Mouse (Mus musculus): Measurements from ENCODE around the gene Synj1.

Synj1 gene

DNA sequence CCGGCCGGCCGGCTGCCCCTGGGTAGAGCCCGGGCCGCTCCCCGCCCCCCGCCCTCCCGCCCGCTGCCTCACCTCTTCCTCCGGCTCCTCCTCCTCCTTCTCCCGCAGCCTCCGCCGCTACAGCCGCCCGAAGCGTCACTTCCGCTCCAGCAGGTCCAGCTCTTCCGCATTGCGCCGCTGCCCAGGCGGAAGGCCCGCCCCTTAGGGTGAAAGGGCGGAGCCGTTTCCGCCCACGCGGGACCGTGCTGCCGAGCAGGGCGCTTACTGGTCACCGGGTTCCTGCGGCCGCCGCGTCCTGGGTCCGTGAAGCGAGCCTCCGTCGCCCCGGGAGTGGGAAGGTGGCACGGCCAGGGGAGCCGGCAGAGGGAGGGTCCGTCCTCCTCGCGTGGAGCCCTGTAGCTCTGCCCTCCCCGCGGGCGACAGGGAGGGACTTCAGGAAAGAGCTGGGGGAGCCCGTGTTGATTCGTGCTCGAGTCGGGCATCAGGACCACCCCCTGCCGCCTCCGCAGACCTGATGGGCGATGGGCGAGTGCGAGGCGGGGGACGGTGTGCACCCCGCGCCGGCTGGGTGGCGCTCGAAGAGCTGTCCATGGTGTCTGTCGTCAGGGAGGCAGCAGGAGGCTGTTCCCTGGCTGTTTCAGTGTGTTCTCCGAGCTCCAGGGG is at the start of gene Synj1:
Gene Synj1 (minus strand): TSS at position 288 of the 663 bp plus-strand sequence.
- peak; percentile 87 for DNase-seq (ENCODE audit: low spot score)

DNA sequence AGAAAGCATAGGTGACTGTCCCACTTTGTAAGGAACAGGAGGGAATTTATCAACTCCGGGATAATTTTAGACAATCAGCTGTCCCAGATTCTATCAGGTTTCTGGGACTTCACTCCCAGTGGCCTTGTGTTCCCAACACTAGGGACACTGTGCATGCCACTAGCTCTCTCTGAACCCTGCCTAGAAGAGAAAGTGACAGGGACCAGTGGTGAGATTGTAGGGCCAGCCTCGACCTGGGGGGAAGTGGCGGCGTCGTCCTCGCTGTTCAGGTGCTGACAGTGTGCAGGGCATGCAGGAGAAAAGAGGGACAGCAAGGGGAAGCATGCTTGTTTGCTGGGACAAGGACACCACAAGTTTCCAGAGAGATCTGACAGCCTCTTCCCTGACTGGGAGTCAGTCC is 46.6 kb upstream of the Synj1 start:
- no peak for DNase-seq (ENCODE audit: low spot score)

DNA sequence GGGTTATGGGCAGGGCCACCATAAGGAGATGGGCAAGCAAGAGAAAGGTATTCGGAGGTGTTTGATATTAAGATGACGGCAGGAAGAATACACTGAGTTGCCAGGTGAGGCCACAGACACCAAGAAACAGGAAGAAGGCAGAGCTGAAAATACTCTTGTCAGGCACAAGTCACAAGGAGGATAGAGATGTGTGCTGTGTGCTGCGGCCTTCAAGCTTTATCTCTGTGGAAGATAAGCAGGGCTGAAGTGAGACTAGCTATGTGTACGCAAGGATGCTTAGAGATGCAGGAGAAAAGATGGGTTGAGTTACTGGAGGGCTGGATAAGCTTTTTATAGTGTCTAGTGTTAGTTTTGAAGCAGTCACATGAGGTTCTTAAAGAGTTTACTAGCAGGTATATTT is 46.2 kb upstream of the Synj1 start:
- DNase-seq (ENCODE audit: low spot score), result no peak

DNA sequence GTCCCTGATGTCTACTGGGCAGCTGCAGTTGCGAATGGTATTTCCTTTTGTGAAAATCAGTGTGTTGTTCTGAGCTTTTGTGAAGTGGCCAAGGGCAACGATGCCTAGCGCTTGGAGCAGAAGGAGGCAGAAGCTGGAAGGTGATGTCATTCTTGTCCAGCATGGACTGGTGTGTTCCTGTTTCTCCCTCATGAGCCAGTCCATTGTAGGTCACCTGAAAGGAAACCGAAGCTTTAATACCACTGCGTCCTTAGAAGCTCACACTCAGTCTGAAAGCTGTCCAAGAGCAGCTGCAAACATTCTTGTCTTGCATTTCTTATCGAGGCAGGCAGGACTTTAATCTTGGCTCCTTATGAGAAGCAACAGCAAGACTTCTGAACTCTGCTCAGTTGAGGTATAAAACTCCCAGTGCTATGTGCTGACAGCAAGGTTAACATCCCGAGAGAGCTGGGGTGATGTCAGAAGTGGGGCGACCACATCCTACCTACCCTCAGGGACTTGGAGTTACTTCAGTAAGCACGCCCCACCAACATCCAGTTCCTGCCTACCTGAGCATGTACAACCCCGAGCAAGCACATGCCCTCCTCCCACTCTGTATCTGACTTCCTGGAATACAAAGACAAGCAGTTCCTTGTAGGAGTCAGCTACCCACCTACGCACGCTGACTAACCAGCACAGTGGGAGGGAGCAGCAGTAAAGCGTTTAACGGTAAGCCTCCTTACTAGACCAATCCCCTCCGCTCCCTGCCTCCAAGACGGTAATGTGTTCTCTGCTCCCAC is 45.1 kb upstream of the Synj1 start:
- peak; percentile 26 for DNase-seq (ENCODE audit: low spot score)

DNA sequence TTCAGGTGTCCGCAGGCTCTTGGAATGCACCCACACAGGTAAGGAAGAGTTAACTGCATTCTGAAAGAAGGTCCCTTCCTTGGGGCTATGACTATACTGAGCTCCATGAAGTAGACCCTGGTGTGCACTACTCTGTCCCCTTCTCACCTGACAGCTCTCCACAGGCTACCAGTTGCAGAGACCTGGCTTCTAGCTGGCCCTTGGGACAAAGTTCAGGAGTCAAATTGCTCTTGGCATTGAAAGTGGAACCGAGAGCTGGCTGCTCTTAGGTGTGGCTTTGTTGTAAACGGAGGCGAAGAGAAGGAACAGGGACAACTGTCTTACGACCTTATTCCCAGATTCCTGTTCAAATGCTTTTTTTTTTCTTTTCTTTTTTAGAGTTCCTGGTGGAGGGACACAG is 44.0 kb upstream of the Synj1 start:
- no peak for DNase-seq (ENCODE audit: low spot score)

DNA sequence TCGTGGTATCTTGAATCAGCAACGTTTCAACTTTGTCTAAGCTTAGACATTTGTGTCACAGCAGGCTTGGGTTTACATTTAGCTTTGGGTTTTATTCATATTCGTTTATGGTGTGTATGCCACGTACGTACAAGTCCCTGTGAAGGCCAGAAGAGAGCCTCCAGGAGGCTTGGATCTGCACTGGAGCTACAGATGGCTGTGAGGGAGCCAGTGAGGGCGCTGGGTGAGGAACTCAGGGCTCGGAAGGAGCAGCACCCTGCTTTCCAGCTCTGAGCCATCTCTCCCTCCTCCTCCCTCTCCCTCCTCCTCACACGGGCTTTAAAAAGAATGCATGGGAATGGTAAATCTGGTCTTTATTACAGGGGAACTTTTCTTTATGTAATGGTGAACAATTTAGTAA is 42.5 kb upstream of the Synj1 start:
- DNase-seq (ENCODE audit: low spot score), result no peak

DNA sequence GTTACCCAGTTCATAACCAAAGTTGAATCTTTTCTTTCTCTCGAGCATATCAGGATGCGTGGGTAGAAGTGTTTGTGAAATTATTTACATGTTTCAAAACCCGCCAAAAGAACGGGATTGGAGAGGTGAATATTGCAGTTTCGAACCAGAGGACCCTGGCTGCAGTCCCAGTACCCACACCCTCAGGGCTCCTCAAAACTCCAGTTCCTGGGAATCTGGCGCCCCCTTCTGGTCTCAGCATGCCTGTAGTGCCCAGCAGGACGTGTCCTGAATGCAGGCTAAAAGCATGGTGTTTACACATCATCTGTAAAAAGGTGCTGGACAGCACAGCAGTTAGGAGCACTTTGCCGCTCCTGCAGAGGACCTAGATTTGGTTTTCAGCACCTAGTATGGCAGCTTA is 34.4 kb upstream of the Synj1 start:
- DNase-seq (ENCODE audit: low spot score), result peak; percentile 51

DNA sequence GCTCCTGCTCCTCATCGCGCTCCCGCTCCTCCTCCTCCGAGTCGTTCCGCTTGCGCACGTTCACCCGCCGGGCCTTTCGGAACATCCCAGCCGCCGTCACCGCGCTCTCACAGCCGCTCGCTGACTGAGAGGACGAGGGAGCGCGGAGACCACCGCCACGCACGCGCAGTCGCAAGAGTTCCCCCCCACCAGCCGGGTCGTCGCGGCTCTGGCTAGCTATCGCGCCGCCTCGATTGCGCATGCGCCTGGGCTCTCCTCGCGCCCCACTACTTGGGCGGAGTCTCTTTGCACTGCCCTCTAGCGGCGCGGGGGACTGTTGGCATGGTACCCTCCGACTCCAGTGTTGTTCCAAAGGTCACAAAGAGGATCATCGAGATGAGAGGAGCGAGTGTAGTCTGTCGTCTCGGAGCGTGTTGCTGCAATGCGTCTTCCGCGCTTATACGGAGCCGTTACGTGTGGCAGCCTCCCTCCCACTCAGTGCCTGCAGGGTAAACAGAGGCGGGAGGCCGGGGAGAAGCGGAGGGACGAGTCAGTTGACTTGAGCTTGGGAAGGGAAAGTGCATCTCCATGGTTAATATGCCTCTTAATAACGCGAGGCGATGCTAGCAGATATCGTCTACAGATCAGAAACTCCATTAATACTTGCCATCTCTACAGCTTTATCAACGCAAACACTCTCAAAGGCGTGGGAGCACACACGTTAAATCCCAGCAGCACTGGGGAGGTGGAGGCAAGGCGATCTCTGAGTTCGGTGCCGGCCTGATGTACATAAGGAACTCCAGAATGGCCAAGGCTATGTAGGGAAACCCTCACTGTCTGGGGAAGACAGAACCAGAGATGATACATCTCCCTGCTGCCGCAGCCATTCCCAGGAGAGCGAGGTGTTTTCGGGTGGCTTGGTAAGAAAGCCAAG is 33.4 kb upstream of the Synj1 start, which contains the start of gene Paxbp1:
Gene Paxbp1 (minus strand): TSS at position 274 of the 913 bp plus-strand sequence.
- DNase-seq (ENCODE audit: low spot score), result peak; percentile 89

DNA sequence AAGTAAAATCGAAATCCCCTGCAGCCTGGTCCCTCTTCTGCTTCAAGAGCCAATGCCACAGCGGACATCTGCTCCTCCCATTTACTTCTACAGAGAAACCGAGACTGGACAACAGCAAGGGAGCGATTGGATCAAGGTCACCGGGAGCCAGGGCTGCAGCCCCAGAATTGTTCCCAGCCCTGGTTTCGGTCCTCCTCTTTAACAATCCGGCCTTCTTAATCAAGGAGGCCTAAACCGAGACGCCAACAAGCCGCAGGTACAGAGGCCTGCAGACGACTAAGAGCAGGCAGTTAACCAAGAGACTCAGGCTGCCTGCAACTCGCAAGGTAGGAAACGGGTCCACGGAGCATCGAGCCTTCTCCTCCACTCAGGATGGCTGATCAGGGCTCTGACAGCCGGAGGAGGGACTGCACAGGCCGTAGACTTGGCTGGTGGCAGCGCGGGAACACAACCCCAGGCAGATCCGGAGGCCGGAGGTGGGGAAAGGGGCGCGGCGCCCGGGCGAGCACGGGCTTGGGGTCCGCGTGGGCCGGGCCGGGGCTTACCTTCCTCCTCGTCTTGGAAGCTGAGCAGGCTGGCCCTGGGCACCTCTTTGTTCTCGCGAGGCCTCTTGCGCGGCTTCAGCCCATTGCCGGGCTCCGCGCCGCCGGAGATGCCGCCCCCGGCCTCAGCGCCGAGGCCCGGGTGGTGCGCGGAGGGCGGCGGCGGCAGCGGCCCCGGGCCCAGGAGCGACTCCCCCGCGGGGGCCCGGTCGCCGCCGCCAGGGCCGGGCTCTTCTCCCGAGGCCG is 32.5 kb upstream of the Synj1 start:
- peak; percentile 50 for DNase-seq (ENCODE audit: low spot score)

DNA sequence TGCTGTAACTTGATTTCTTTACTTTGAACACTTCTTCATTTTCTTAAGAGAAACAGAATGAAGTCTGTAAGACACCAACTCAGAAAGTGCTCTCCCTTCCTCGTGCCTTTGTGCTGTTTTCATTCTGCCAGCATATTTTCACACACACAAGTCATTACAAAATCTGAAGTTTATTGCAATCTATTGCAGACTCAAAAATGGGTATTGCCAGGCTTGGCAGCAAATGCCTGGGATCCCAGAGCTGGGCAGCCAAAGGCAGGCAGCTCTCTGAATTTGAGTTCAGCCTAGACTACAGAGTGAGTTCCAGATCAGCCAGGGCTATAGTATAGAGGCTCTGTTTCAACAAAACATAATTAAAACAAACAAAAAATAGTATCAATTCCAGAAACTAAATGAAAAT is 31.5 kb upstream of the Synj1 start:
- DNase-seq (ENCODE audit: low spot score), result no peak

DNA sequence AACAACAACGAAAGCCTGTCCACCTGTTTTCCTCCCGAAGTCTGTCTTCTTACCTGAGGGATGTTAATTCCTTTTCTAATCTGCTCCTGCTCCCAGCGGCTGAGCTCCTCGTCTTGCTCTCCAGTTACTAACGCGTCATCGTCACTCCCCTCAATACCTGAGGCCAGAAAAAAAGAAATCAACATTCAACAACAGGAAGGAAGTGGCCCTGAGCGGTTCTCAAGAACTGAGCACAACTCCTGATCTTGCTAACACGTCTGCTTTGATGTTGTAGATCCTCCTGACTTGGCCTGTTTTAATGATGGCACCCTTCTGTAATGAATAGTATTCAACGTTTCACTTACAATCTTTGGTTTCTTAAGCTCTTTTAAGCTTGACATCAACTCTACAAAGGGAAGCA is 24.8 kb upstream of the Synj1 start:
- no peak for DNase-seq (ENCODE audit: low spot score)

DNA sequence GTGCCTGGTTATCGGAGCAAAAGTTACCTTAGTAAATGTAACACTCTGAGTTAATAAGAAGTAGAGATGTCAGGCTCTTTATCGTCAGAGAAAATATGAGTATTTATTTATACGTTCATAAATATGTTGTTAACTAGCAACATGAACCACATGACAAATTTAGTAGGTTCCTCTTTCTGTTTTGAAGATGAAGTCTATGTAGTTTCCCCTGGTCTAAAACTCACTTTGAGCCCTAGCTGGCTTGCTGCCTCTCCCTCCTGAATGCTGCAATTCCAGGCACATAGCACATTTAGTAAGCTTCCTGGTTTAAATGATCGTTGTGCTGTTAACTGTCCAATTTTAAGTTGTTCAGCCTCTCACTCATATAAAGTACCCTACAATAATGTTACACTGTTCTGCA is 19.6 kb upstream of the Synj1 start:
- no peak for DNase-seq (ENCODE audit: low spot score)

DNA sequence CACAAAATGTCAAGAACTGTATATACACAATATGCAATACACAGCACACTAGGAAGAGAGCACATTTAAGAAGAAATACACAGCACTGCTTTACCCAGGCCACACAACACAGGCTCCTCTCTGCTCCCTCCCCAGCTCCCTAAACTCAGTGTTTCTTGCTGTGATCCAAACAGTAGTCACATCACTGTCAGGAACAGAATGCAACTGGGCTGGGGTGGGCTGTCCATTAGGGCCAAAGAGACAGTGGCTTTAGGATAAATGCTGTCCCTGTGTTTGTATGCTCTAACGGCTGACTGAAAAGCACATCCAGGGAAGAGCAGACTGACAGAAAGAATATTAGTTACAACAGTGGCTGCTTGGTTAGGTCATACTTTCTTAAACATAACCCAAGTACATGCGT is 18.8 kb upstream of the Synj1 start:
- DNase-seq (ENCODE audit: low spot score), result no peak

DNA sequence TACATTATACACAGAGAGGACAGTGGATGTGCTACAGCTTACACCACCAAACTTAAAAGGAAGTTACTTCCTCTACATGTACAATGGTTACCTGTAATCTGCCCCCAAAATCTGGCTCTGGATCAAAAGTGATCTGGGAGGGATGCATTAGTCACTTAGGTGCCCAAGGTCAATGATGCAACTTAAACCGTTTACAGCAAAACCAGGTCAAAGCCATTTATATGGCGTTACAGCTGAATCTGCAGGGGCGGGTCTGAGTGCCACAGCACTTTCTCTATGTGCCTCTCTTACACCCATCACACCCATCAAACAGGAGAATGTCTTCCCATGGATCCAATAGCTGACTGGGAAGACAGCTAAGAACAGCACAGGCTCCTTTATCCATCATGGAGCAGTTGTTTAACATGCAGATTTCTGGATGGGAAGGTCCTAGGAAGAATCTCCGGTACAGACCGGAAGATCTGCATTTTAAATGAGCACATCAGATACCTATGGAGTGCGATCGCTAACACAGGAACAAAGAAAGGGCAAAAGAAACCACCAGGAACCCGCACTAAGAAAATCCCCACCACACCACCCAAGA is 18.1 kb upstream of the Synj1 start:
- DNase-seq (ENCODE audit: low spot score), result no peak

DNA sequence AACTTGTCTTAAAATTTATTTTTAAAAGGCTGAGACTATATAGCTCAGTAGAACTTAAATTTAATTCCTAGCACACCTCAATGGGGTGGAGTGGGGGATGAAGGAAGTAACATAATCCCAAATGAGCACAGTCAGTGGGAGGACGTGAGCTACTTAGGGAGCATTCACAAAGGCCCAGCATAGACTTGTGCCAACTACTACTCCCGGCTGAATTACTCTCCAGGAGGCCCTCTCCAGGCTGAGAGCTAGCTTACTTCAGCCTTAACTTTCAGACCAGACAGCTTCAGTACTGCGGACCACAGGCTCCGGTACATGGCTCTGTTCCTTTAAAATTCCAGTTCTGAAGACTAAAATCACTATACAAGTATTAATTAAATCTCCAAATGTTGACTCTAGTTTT is 15.2 kb upstream of the Synj1 start:
- DNase-seq (ENCODE audit: low spot score), result no peak

DNA sequence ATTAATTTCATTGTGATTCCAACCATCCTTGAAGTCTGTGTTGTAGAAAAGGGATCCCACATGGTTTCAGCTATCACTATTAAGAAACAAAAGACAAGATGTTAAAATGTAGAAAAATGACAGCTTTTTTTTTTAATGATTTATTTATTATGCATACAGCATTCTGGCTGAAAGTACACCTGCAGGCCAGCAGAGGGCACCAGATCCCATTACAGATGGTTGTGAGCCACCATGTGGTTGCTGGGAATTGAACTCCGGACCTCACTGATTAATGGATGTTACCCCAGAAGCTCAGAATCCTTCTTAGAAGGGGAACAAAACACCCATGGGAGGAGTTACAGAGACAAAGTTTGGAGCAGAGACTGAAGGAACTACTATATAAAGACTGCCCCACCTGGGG is 12.3 kb upstream of the Synj1 start:
- no peak for DNase-seq (ENCODE audit: low spot score)

DNA sequence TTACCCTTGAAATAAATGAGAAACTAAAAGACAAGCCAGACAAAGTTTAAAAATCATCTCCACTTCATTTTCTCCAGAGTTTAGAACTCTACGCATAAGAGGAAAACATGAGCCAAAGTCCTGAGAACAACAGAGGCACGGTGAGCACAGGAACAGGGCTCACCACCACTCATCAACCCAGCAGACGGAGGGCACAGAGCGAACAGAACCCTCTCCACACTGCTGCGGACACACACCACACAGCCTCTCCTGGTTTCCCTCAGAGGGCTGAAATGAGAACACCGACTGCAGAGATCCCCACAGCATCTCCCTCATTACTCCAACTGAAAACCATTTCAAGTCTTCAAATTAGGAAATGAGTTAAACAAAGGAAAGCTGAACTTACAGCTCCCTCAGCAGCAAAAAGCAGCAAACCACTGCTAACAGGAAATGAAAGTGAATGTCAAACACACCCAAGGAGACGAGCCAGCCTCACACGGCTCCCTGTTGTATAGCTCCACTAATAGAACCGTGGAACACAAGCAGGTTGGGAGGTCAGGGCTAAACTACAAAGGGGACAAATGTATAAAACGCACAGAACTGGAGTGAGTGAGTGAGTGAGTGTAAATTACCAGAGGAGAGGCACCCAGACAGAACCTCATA is 9.9 kb upstream of the Synj1 start:
- no peak for DNase-seq (ENCODE audit: low spot score)

DNA sequence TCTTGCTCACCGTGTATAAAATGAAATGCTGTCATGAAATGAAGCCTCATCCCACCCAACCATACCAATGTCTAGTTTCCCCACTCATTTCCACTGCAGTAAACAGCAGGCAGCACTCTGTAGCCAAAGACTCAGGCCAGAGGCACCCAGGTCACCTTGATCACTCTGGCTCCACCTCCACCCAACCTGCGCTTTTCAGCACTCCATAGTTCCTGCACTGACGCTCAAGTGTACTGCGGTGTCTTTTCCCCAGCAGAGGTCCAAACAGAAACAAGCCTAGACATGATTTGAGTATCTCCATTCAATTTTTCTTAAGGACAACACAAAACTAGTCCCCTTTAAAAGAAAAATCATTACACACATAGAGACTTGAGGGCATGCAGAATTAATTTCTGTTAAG is 8.4 kb upstream of the Synj1 start:
- no peak for DNase-seq (ENCODE audit: low spot score)

DNA sequence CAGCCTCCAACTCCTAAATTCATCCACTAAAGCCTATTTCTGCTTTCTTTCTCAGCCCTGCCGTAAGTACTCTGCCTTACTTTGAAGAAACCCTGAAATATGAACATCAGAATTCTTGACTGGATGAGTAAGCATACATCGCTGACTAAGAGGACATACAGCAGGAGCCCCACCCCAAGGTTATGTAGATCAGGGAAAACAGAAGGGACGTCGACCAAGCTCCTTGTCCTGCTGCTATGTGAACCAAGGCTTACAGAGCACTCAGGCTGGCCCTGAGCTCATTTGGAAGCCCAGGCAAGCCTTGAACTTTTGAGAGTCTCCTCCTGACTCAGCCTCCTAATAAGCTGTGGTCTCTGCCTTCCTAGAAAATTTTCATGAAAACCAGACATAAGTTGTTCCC is 4.7 kb upstream of the Synj1 start:
- DNase-seq (ENCODE audit: low spot score), result no peak

DNA sequence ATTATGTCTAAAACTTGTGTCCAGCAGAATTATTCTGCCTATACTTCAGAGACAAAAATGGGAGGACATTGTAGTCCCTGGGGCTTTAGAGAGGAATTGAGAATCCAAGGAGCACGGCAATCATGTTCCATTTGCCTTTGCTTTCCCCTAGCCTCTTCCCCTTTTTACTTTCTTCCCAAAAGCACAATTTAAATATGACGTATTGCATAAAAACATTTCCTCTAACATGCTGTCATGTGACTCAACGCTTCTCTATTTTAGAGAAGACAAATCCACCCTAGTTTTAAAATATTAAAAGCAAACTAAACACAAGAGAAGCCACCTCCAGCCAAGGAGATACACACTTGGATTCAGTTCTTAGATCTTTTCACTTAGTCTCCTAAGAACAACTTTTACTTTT is 739 bp upstream of the Synj1 start:
- no peak for DNase-seq (ENCODE audit: low spot score)

DNA sequence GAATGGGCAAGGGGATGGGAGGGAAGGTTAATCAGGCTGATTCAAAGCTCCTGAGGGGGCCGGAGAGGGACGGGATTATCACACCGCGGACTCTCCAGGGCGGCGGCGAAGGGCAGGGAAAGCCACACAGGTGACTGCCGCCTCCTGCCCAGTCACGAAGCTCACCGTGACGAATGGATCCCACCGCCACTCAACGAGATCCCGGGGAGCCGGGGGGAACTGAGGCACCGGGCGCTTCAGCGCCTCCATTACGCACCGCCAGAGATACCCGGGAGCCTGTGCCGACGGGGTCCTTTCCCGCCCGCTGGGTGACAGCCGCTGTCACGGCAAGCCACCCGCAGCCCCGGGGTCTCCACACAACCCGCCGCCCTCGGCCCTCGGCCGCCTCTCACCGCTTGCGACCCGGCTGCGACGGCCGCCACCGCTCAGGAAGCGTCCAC is 507 bp downstream of the Synj1 start:
- DNase-seq (ENCODE audit: low spot score), result peak; percentile 27
